Mouse (Mus musculus): Measurements from ENCODE around the gene Fas.
A peak's percentile ranks its signal among the peaks of the same experiment; 100 is the strongest.

The Fas gene

DNA sequence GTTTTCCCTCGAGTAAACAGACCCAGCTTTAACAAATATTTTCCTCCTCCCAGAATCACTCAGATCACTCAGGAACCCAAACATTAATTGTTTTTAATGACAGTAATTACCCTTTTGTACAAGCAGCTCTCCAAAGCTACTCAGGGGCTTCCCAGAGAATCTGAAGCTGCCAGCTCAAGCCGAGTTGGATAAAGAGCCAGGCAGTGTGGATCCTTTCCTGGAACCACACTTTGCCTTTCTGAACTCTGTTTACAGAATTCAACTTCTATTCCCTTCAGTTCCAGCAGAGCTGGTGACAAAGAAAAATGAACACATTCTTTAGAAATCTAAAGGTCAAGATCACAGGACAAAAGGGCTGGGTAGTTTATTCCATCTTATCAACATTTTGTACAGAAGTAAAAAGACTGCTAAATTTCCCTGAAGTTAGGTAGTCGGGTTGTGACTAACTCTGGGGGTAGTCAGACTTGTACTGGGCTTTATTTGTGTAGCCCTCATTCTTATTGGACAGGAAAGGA, 62.9 kb downstream of the Fas start:
- no peak for DNase-seq (ENCODE audit: extremely low read depth, low read depth, low spot score)

DNA sequence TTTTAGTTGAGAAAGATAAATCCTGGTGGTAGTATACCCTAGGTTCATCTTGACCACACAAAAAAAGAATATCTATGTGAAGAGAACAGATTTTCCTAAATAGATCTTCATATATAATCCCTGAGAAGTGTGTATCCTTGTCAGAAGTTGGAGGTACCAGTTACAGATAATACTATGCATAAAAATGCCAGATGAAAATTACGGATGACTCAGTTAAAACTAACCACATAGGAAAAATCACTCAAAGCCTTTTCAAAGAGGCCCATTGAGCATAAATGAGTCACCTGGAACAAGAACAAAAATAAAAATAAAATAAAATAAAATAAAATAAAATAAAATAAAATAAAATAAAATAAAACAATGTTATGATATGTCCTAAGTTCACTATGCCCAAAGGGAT, 72.2 kb downstream of the Fas start:
- DNase-seq (ENCODE audit: extremely low read depth, low read depth, low spot score) = no peak

DNA sequence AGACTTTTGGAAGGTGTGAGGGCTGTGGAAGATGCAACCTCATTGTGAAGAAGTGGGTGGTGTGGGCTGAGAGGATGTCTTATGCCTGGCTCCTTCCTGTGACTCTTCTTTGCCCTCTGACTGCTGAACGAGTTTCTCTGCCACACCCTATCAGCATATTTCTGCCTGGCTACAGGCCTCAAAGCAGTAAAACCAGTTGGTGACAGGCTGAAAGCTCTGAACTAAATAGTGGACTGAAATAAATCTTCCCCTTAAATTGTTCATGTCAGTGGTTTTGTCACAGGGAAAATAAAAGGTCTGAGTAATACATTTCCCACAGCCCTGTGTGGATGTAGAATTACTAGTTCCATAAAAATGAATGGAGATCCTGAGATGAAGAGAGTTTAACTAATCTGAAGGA, 79.1 kb downstream of the Fas start:
- DNase-seq (ENCODE audit: extremely low read depth, low read depth, low spot score) = peak; percentile 10

DNA sequence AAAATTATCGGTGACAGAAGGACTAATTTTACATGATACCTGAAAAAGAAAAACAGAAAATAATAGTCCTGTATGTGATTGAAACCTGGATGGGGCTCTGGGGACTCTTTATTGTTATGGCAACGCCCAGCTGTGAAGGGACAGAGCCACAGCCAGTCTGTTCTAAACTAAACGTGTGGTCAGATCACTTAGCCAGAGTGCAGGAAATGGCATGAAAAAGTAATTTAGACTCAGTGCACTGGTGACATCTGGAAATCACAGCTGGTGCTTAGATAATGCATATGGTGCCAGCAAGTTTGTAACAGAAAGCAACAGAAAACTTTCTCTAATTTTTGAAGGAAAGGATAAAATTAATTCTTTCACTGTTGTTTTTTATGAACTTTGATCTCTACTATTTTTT, 79.9 kb downstream of the Fas start:
- no peak for DNase-seq (ENCODE audit: extremely low read depth, low read depth, low spot score)

Measured in fat pad, adult 2 months (tissue).